Mouse (Mus musculus) intestine, embryonic 15.5 days (tissue): ENCODE results near the gene Selenbp1. TPM values are rescaled to one million over a fixed set of nuclear protein-coding genes. Genes with fewer than 3 reads are reported as not detected.

ENCODE experiments used
- ATAC-seq: fragments of 200-750 bp; cut with Nextera tagmentation; 2 replicates; pipeline ENCODE4 v1.8.0; 2017; ENCODE audit warnings: moderate TSS enrichment, moderate library complexity
- H3K27ac ChIP-seq: fragments of 300-500 bp; sonication (generic); 2 replicates; pipeline ENCODE4 v1.5.1; 2015; ENCODE audit warnings: mild to moderate bottlenecking, inconsistent platforms
- H3K27me3 ChIP-seq: fragments of 300-500 bp; sonication (generic); replicated peaks from 2 replicates; pipeline ENCODE4 v1.6.1; 2015; ENCODE audit warnings: inconsistent platforms
- H3K36me3 ChIP-seq: fragments of 300-500 bp; sonication (generic); 2 replicates; pipeline ENCODE4 v1.6.1; 2015; ENCODE audit warnings: inconsistent platforms
- H3K4me1 ChIP-seq: fragments of 300-500 bp; sonication (generic); replicated peaks from 2 replicates; pipeline ENCODE4 v1.6.1; 2015; ENCODE audit warnings: inconsistent platforms
- H3K4me2 ChIP-seq: fragments of 300-500 bp; sonication (generic); replicated peaks from 2 replicates; pipeline ENCODE4 v1.6.1; 2015; ENCODE audit warnings: mild to moderate bottlenecking, inconsistent platforms
- H3K4me3 ChIP-seq: fragments of 300-500 bp; sonication (generic); replicated peaks from 2 replicates; pipeline ENCODE4 v1.5.1; 2015; ENCODE audit warnings: inconsistent platforms
- H3K9ac ChIP-seq: fragments of 300-500 bp; sonication (generic); 2 replicates; pipeline ENCODE4 v1.6.1; 2015; ENCODE audit warnings: inconsistent platforms
- H3K9me3 ChIP-seq: fragments of 300-500 bp; sonication (generic); 2 replicates; pipeline ENCODE4 v1.6.1; 2016; ENCODE audit warnings: inconsistent platforms
- WGBS: fragments of 180-500 bp; shearing (Covaris S2); methylation state at CpG from one replicate; pipeline ENCODE4 v1.1.7; 2015; 5-methylcytosine and 5-hydroxymethylcytosine counted together
- polyA plus RNA-seq: library from polyadenylated mRNA; unstranded; fragments of >200 nt; fragmentation: Nextera tagmentation; extraction: Ambion mirVana; gene quantifications from 2 replicates; pipeline ENCODE4 v1.2.1, GENCODE M21; 2015

The Selenbp1 gene
- polyA plus RNA-seq, 1 experiment from 2014 or later, result 108 TPM

- Histone ChIP-seq H3K4me2 (no peak overlapping the region), H3K9me3 (no peaks in the 10 kb centered on the region), H3K36me3 (peaks cover 18% of the 10 kb centered on the region), H3K27me3 (no peaks in the 10 kb centered on the region), H3K9ac (no peak overlapping the region), H3K4me1 (peaks cover under 1% of the 10 kb centered on the region; the same call in 1 of the 2 replicates), H3K4me3 (no peak overlapping the region), H3K27ac (no peak overlapping the region)
- no peak for ATAC-seq
- 56% methylated on average over 5 of the region's 5 CpGs for WGBS
Observed at GRCm38 (mm10) chr3:94960322-94960721, 27.5 kb downstream of the Selenbp1 start.

DNA sequence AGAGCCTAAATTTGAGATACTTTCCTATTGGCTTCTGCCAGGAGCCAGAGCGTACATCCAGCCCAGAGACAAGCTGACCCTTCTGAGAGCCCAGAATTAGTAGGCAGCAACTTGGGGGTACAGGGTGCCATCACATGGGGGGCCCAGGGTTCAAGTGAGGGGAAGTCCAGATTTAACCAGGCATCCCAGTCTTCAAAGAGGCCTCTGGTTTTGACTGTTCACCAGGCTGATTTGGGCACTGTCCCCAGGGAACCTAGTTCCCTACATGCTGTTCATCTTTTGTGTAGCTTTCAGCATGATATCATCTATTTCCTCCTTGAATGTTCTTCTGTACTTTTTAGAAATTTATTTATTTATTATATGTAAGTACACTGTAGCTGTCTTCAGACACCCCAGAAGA, 32.1 kb downstream of the Selenbp1 start:
- H3K4me2 ChIP-seq, result no peak overlapping the region
- WGBS, result 100% methylated on average over 1 of the region's 1 CpGs
- H3K9ac ChIP-seq, result no peak overlapping the region
- H3K4me3 ChIP-seq, result no peak overlapping the region
- H3K27ac ChIP-seq, result no peak overlapping the region
- no peaks in the 10 kb centered on the region for H3K4me1 ChIP-seq
- no peaks in the 10 kb centered on the region for H3K9me3 ChIP-seq
- no peaks in the 10 kb centered on the region for H3K36me3 ChIP-seq
- ATAC-seq, result no peak
- H3K27me3 ChIP-seq, result no peaks in the 10 kb centered on the region

DNA sequence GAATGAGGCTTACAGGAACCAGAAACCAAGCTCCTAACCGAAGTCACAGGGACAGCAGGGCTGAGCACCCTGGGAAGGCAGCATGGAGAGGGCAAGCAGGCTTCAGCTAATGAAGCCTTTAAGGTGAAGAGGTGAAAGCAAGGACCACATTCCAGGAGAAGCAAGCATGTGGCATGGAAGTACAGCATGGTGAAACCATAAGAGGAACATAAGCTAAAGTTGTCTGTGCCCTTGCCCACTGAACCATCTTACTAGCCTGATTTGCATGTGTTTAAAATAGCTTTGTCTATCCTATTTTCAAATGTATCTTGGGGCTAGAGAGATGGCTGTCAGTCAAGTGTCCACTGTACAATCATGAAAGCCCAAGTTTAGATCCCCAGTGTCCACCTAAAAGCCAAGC, 33.0 kb downstream of the Selenbp1 start:
- no peak overlapping the region for H3K4me2 ChIP-seq
- WGBS, result 74% methylated on average over 1 of the region's 1 CpGs
- H3K4me1 ChIP-seq, result no peaks in the 10 kb centered on the region
- no peak overlapping the region for H3K4me3 ChIP-seq
- ATAC-seq, result no peak
- no peaks in the 10 kb centered on the region for H3K9me3 ChIP-seq
- no peaks in the 10 kb centered on the region for H3K36me3 ChIP-seq
- H3K9ac ChIP-seq, result no peak overlapping the region
- no peak overlapping the region for H3K27ac ChIP-seq
- H3K27me3 ChIP-seq, result no peaks in the 10 kb centered on the region

DNA sequence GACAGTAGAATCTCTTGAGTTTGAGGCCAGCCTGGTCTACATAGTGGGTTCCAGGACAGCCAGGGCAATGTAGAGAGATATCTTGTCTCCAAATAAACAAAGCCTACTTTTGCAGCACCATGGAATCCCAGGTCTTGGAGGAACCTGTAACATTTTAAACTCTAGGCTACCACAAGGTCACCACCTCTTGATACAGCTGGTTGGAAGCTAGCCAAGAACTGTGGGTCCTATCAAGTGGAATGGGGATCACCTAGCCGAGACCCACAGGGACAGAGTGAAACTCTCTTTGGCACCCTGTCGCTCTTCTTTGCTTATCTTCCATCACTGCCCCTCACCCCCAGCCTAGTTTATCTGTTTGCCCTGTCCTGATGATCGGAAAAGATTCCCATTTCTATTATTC, 39.7 kb downstream of the Selenbp1 start:
- ATAC-seq, result no peak
- Histone ChIP-seq H3K9ac (no peak overlapping the region), H3K27me3 (no peaks in the 10 kb centered on the region), H3K9me3 (no peaks in the 10 kb centered on the region), H3K27ac (no peak overlapping the region), H3K4me1 (peaks cover 12% of the 10 kb centered on the region; the same call in 1 of the 2 replicates), H3K4me3 (no peak overlapping the region), H3K36me3 (no peaks in the 10 kb centered on the region), H3K4me2 (no peak overlapping the region)
- WGBS, result 83% methylated on average over 3 of the region's 3 CpGs

- no peak overlapping the region; the same call in 1 of the 2 replicates for H3K4me3 ChIP-seq
- no peaks in the 10 kb centered on the region for H3K27me3 ChIP-seq
- WGBS, result 79% methylated on average over 5 of the region's 5 CpGs
- peaks cover 12% of the 10 kb centered on the region; the same call in 1 of the 2 replicates for H3K4me1 ChIP-seq
- H3K36me3 ChIP-seq, result no peaks in the 10 kb centered on the region
- peak overlapping the region; percentile 73; the same call in 1 of the 2 replicates for H3K4me2 ChIP-seq
- no peak overlapping the region for H3K27ac ChIP-seq
- H3K9me3 ChIP-seq, result no peaks in the 10 kb centered on the region
- ATAC-seq, result no peak
- H3K9ac ChIP-seq, result no peak overlapping the region
Observed at GRCm38 (mm10) chr3:94973620-94974019, 40.8 kb downstream of the Selenbp1 start.

DNA sequence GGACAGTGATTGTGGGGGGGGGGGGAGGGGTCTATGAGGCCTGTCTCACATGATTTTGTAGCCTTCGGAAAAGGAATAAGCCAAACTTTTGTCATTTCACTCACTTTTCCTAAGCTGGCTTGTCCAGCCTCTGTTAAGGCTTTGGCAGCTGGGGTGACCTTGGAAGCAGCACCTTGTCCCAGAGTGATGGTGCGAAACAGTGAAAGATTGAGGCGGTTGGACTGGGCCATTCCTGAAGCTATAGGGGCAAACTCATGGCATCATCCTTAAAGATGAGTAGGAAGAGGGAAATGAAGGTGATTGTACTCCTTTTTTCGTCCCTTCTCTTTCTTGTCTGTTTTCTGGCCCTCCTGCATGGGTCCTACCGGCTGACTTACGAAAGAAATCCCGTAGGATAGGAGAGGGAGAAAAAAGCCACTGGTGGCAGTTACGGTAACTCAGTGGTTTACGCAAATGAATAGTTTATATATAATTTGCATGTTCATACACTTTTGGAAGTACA, 41.2 kb downstream of the Selenbp1 start:
- ATAC-seq, result peak; percentile 51
- Histone ChIP-seq H3K4me1 (peaks cover 12% of the 10 kb centered on the region; the same call in 1 of the 2 replicates), H3K4me3 (peak overlapping the region; percentile 87), H3K9ac (peak overlapping the region; percentile 60), H3K27me3 (no peaks in the 10 kb centered on the region), H3K36me3 (no peaks in the 10 kb centered on the region), H3K9me3 (no peaks in the 10 kb centered on the region), H3K27ac (no peak overlapping the region; the same call in 1 of the 2 replicates), H3K4me2 (peak overlapping the region; percentile 73)
- 17% methylated on average over 9 of the region's 9 CpGs for WGBS

- Histone ChIP-seq H3K27me3 (no peaks in the 10 kb centered on the region), H3K36me3 (no peaks in the 10 kb centered on the region), H3K4me1 (peaks cover 12% of the 10 kb centered on the region; the same call in 1 of the 2 replicates), H3K4me2 (peak within 1 kb of the TSS; percentile 73), H3K4me3 (peak within 1 kb of the TSS; percentile 87), H3K27ac (peak within 1 kb of the TSS; percentile 96), H3K9me3 (no peaks in the 10 kb centered on the region), H3K9ac (peak within 1 kb of the TSS; percentile 90)
- ATAC-seq, result peak; percentile 96
- WGBS, result under 1% methylated on average over 57 of the region's 57 CpGs
Observed at GRCm38 (mm10) chr3:94974528-94975422, 41.9 kb downstream of the Selenbp1 start, which contains the start of gene Pi4kb. TSS of gene Pi4kb (plus strand) at chr3:94974731.

- ATAC-seq, result no peak
- H3K36me3 ChIP-seq, result peaks cover 5% of the 10 kb centered on the region; the same call in 1 of the 2 replicates
Observed at GRCm38 (mm10) chr3:94984312-94984711, 51.5 kb downstream of the Selenbp1 start.

DNA sequence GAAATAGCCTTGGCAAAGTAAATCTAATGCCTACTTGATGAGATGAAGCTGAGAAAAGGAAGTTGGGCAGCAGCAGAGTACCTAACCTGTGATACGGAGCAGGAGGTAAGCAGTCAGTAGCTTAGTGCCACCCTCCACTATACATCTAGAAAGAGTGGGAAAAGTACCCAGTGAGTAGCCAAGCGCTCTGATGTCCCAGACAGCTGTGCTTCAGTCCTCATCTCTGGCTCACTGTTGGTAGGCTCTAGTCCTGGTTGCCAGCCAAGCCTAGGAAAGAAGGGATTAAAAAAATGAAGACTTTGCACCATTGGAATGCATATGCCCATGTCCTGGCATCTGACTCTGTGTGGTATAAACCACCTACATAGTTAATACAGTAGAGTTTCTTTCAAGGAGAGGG, 52.7 kb downstream of the Selenbp1 start:
- no peak overlapping the region for H3K9ac ChIP-seq
- WGBS, result 95% methylated on average over 2 of the region's 2 CpGs
- no peak for ATAC-seq
- H3K4me3 ChIP-seq, result no peak overlapping the region
- no peak overlapping the region for H3K4me2 ChIP-seq
- peaks cover 5% of the 10 kb centered on the region for H3K36me3 ChIP-seq
- peaks cover 29% of the 10 kb centered on the region for H3K4me1 ChIP-seq
- H3K9me3 ChIP-seq, result no peaks in the 10 kb centered on the region
- no peaks in the 10 kb centered on the region for H3K27me3 ChIP-seq
- no peak overlapping the region for H3K27ac ChIP-seq

More at GRCm38 (mm10) chr3:94984312-94984711, 51.5 kb downstream of the Selenbp1 start:
- Histone ChIP-seq H3K27ac (no peak overlapping the region), H3K9ac (no peak overlapping the region), H3K9me3 (no peaks in the 10 kb centered on the region), H3K27me3 (no peaks in the 10 kb centered on the region), H3K4me1 (peaks cover 22% of the 10 kb centered on the region), H3K4me2 (no peak overlapping the region), H3K4me3 (no peak overlapping the region)
- 92% methylated on average over 11 of the region's 11 CpGs for WGBS

DNA sequence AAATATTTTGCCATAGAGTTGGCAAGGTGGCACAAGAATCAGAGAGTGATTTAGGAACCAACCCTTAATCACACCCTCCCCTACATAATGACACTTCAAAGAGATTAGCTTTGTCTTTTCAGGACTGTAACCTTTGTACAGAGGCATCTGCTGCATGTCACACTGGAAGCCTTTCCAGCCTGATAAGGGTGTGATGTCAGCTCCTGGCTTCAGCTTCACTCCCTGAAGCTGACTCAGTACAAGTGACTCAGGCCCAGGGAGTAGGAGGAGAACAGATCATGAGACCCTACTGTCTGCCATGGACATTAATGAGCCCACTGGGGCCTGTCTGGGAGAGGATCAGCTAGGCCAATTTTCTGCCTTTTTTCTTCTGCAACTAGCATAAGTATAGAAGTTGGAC, 54.7 kb downstream of the Selenbp1 start:
- H3K4me2 ChIP-seq, result no peak overlapping the region
- peaks cover 5% of the 10 kb centered on the region for H3K36me3 ChIP-seq
- peaks cover 29% of the 10 kb centered on the region for H3K4me1 ChIP-seq
- H3K27ac ChIP-seq, result no peak overlapping the region
- H3K9ac ChIP-seq, result no peak overlapping the region
- ATAC-seq, result peak; percentile 91
- no peak overlapping the region for H3K4me3 ChIP-seq
- no peaks in the 10 kb centered on the region for H3K9me3 ChIP-seq
- no peaks in the 10 kb centered on the region for H3K27me3 ChIP-seq

- Histone ChIP-seq H3K9me3 (no peaks in the 10 kb centered on the region), H3K27me3 (no peaks in the 10 kb centered on the region), H3K4me3 (no peak overlapping the region), H3K9ac (no peak overlapping the region), H3K4me2 (peak overlapping the region; percentile 18), H3K4me1 (peaks cover 29% of the 10 kb centered on the region), H3K36me3 (peaks cover 12% of the 10 kb centered on the region), H3K27ac (peak overlapping the region; percentile 9)
- WGBS, result 29% methylated on average over 9 of the region's 9 CpGs
- peak; percentile 53 for ATAC-seq
Observed at GRCm38 (mm10) chr3:94989159-94989761, 56.4 kb downstream of the Selenbp1 start.
